Mouse (Mus musculus): ENCODE data around the gene Mpv17l.

DNA sequence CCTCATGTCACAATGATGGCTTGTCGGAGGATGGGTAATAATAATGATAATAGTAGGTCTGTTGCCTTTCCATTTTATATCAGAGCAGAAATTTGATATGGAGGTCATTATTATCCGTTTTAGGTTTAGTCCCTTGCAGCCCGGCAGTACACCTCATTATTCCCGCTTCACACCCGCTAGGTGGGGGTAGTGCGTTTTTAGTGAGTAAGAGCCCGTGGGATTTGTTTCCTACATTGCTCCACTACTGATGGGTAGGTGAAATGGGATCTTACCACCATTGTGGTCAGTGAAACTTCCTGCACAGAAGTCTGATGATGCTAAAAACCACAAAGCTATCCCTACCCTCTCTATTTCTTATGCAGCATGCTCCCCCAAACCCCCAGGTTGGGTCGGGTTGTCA, 527 bp downstream of the Mpv17l start:
- TF ChIP-seq MAFK (IDR thresholded peaks at IDR 0.05; ENCODE audit: insufficient read depth, low read depth, low read length) (no peak), ZNF384 (IDR thresholded peaks at IDR 0.05; ENCODE audit: low read depth, low read length) (no peak), ZC3H11A (IDR thresholded peaks at IDR 0.05; ENCODE audit: borderline replicate concordance, low read depth, low read length) (peak; percentile 60; the same call in 1 of the 2 replicates)
